Mouse (Mus musculus) MEL (cell line): ENCODE results near the gene Pars2. TPM values are rescaled to one million over a fixed set of nuclear protein-coding genes. Genes with fewer than 3 reads are reported as not detected.

Source experiments
- DNase-seq: peaks from one replicate; pipeline ENCODE4 v3.0.0; 2011; ENCODE audit warnings: low read depth, low spot score
- H3K27ac ChIP-seq: 2 replicates; pipeline ENCODE4 v1.5.1; 2012; ENCODE audit warnings: low read depth, mild to moderate bottlenecking, control low read depth, low read length, moderate library complexity; ENCODE audit not compliant: control insufficient read depth
- H3K27me3 ChIP-seq, 2 experiments: fragments of 150-350 bp in 1 of 2; sonication (generic) in 1 of 2; 2 replicates each; pipeline ENCODE4 v1.6.1; 2012; ENCODE audit warnings: low read length in 2 of 2, mild to moderate bottlenecking in 2 of 2, improper control_type of control experiment in 1 of 2, moderate library complexity in 1 of 2; ENCODE audit not compliant: insufficient read depth in 2 of 2, control insufficient read depth in 1 of 2
- H3K36me3 ChIP-seq, 2 experiments: 2 replicates each; pipeline ENCODE4 v1.6.1; 2012 to 2014; ENCODE audit warnings: low read length in 2 of 2, improper control_type of control experiment in 1 of 2, inconsistent platforms in 1 of 2, mild to moderate bottlenecking in 1 of 2; ENCODE audit not compliant: insufficient read depth in 2 of 2, control insufficient read depth in 1 of 2
- H3K4me1 ChIP-seq, 2 experiments: fragments of 150-350 bp in 1 of 2; sonication (generic) in 1 of 2; 2 replicates each; pipeline ENCODE4 v1.6.1; 2012; ENCODE audit warnings: low read length in 2 of 2, improper control_type of control experiment in 1 of 2, mild to moderate bottlenecking in 1 of 2; ENCODE audit not compliant: insufficient read depth in 2 of 2, control insufficient read depth in 1 of 2
- H3K4me3 ChIP-seq, 2 experiments: fragments of 150-350 bp in 1 of 2; sonication (generic) in 1 of 2; 2 replicates each; pipeline ENCODE4 v1.5.1; 2012; ENCODE audit warnings: low read depth in 2 of 2, low read length in 2 of 2, mild to moderate bottlenecking in 2 of 2, moderate library complexity in 2 of 2, control low read depth in 1 of 2, improper control_type of control experiment in 1 of 2; ENCODE audit not compliant: control insufficient read depth in 1 of 2, insufficient read depth in 1 of 2
- H3K79me2 ChIP-seq: 2 replicates; pipeline ENCODE4 v1.6.1; 2012; ENCODE audit warnings: mild to moderate bottlenecking, low read length, moderate library complexity; ENCODE audit not compliant: control insufficient read depth, poor library complexity, insufficient read depth
- H3K9ac ChIP-seq: 2 replicates; pipeline ENCODE4 v1.6.1; 2012; ENCODE audit warnings: low read depth, mild to moderate bottlenecking, control low read depth, low read length, moderate library complexity; ENCODE audit not compliant: control insufficient read depth, poor library complexity, severe bottlenecking
- H3K9me3 ChIP-seq: fragments of 150-350 bp; sonication (generic); replicated peaks from 2 replicates; pipeline ENCODE4 v1.6.1; 2012; ENCODE audit warnings: mild to moderate bottlenecking, low read length, improper control_type of control experiment, moderate library complexity; ENCODE audit not compliant: insufficient read depth
- BHLHE40 ChIP-seq: IDR thresholded peaks from 2 replicates; pipeline ENCODE4 v1.6.1; 2012; ENCODE audit warnings: low read depth, mild to moderate bottlenecking, inconsistent platforms, low read length, improper control_type of control experiment, borderline replicate concordance
- CHD1 ChIP-seq: IDR thresholded peaks from 2 replicates; pipeline ENCODE4 v1.6.1; 2012; ENCODE audit warnings: low read depth, mild to moderate bottlenecking, inconsistent platforms, low read length, improper control_type of control experiment
- CHD2 ChIP-seq: IDR thresholded peaks from 2 replicates; pipeline ENCODE4 v1.6.1; 2011; ENCODE audit warnings: low read length, improper control_type of control experiment
- CTCF ChIP-seq, 3 experiments: IDR thresholded peaks in 2 of 3; conservative IDR thresholded peaks in 1 of 3; 2 replicates each; pipeline ENCODE4 v1.5.1; 2011 to 2012; ENCODE audit warnings: low read length in 3 of 3, low read depth in 2 of 3, mild to moderate bottlenecking in 2 of 3, improper control_type of control experiment in 1 of 3, inconsistent platforms in 1 of 3, mixed read lengths in 1 of 3, moderate library complexity in 1 of 3; ENCODE audit not compliant: control insufficient read depth in 1 of 3, insufficient read depth in 1 of 3, poor library complexity in 1 of 3, severe bottlenecking in 1 of 3
- E2F4 ChIP-seq: IDR thresholded peaks from 2 replicates; pipeline ENCODE4 v1.6.1; 2011; ENCODE audit warnings: low read depth, low read length, improper control_type of control experiment, borderline replicate concordance
- KAT2A ChIP-seq: conservative IDR thresholded peaks from 2 replicates; pipeline ENCODE4 v1.6.1; 2012; ENCODE audit warnings: low read depth, low read length, improper control_type of control experiment, inconsistent platforms
- MAX ChIP-seq: IDR thresholded peaks from 2 replicates; pipeline ENCODE4 v1.6.1; 2011; ENCODE audit warnings: low read length, improper control_type of control experiment
- MAZ ChIP-seq: IDR thresholded peaks from 2 replicates; pipeline ENCODE4 v1.6.1; 2012; ENCODE audit warnings: low read depth, mild to moderate bottlenecking, inconsistent platforms, low read length, improper control_type of control experiment
- MYC ChIP-seq: IDR thresholded peaks from 2 replicates; pipeline ENCODE4 v1.6.1; 2011; ENCODE audit warnings: low read depth, mild to moderate bottlenecking, low read length, improper control_type of control experiment, moderate library complexity
- NELFE ChIP-seq: IDR thresholded peaks from 2 replicates; pipeline ENCODE4 v1.6.1; 2011; ENCODE audit warnings: low read depth, low read length, improper control_type of control experiment
- NRF1 ChIP-seq: IDR thresholded peaks from 2 replicates; pipeline ENCODE4 v1.6.1; 2014; ENCODE audit warnings: low read depth, mild to moderate bottlenecking, inconsistent platforms, low read length, improper control_type of control experiment, moderate library complexity; ENCODE audit not compliant: poor library complexity, insufficient read depth, severe bottlenecking
- POLR2AphosphoS2 ChIP-seq: IDR thresholded peaks from 2 replicates; pipeline ENCODE4 v1.6.1; 2011; ENCODE audit warnings: low read length, improper control_type of control experiment
- POLR2AphosphoS5 ChIP-seq: IDR thresholded peaks from 2 replicates; pipeline ENCODE4 v1.6.1; 2012; ENCODE audit warnings: low read depth, borderline replicate concordance, mild to moderate bottlenecking, inconsistent platforms, low read length, moderate library complexity, mixed read lengths
- RAD21 ChIP-seq: IDR thresholded peaks from 2 replicates; pipeline ENCODE4 v1.6.1; 2011; ENCODE audit warnings: mild to moderate bottlenecking, low read depth, low read length, improper control_type of control experiment
- UBTF ChIP-seq: IDR thresholded peaks from 2 replicates; pipeline ENCODE4 v1.6.1; 2012; ENCODE audit warnings: low read depth, mild to moderate bottlenecking, inconsistent platforms, low read length, improper control_type of control experiment, moderate library complexity, borderline replicate concordance; ENCODE audit not compliant: insufficient read depth
- USF2 ChIP-seq, 2 experiments: IDR thresholded peaks; 2 replicates each; pipeline ENCODE4 v1.6.1; 2011 to 2012; ENCODE audit warnings: improper control_type of control experiment in 2 of 2, low read length in 2 of 2, borderline replicate concordance in 1 of 2, inconsistent platforms in 1 of 2, low read depth in 1 of 2, mild to moderate bottlenecking in 1 of 2; ENCODE audit not compliant: insufficient read depth in 1 of 2
- ZKSCAN1 ChIP-seq: IDR thresholded peaks from 2 replicates; pipeline ENCODE4 v1.6.1; 2012; ENCODE audit warnings: low read depth, mild to moderate bottlenecking, inconsistent platforms, low read length, improper control_type of control experiment, moderate library complexity
- ZNF384 ChIP-seq: IDR thresholded peaks from 2 replicates; pipeline ENCODE4 v1.6.1; 2012; ENCODE audit warnings: low read depth, mild to moderate bottlenecking, inconsistent platforms, low read length, improper control_type of control experiment
- polyA plus RNA-seq, 2 experiments: library from polyadenylated mRNA; stranded (reverse) in 1 of 2; unstranded in 1 of 2; fragments of >175 nt in 1 of 2; fragments of >200 nt in 1 of 2; gene quantifications; 2 replicates each; pipeline versions ENCODE4 v1.2.1 to v1.2.4; 2012; ENCODE audit warnings: low replicate concordance in 2 of 2, low read depth in 1 of 2; ENCODE audit not compliant: insufficient read length in 2 of 2, insufficient read depth in 1 of 2, missing spikeins in 1 of 2
- total RNA-seq: library from RNA; depleted of rRNA; stranded (reverse); fragments of 300-350 nt; gene quantifications from 2 replicates; pipeline ENCODE4 v1.2.3, GENCODE M21; 2012

The Pars2 gene
- total and polyA plus RNA-seq, 3 experiments = 10.9 to 11.3 TPM; not detected in 1

- no peaks in the 10 kb centered on the region for H3K79me2 ChIP-seq
- H3K27me3 ChIP-seq = peaks cover 3 to 6% of the 10 kb centered on the region in 2 experiments
- no peak for DNase-seq
- no peak overlapping the region for H3K27ac ChIP-seq
- H3K9ac ChIP-seq = no peak overlapping the region
- TF ChIP-seq KAT2A (no peak), CHD2 (no peak), MAZ (no peak), POLR2AphosphoS2 (no peak), NELFE (no peak), USF2 (IDR thresholded peaks at IDR 0.05; ENCODE audit: borderline replicate concordance in 1 of 2, insufficient read depth in 1 of 2, low read depth in 1 of 2, low read length in 2 of 2) (no peak), ZNF384 (no peak), CHD1 (no peak), ZKSCAN1 (no peak), POLR2AphosphoS5 (no peak), E2F4 (no peak), NRF1 (no peak), MAX (no peak), UBTF (no peak), BHLHE40 (no peak)
- no peaks in the 10 kb centered on the region for H3K9me3 ChIP-seq
- no peak overlapping the region for H3K4me3 ChIP-seq
- H3K36me3 ChIP-seq = no peaks in the 10 kb centered on the region
- no peaks in the 10 kb centered on the region for H3K4me1 ChIP-seq
Measured at GRCm38 (mm10) chr4:106627809-106628208, 23.1 kb upstream of the Pars2 start.

- Histone ChIP-seq H3K27me3 (peaks cover 10% of the 10 kb centered on the region in 2 experiments), H3K36me3 (no peaks in the 10 kb centered on the region), H3K9ac (no peak overlapping the region), H3K9me3 (no peaks in the 10 kb centered on the region), H3K4me1 (no peaks in the 10 kb centered on the region), H3K79me2 (no peaks in the 10 kb centered on the region), H3K4me3 (no peak overlapping the region), H3K27ac (no peak overlapping the region)
- DNase-seq = no peak
- TF ChIP-seq MYC (no peak), CTCF (IDR thresholded peaks at IDR 0.05 in 2 of 3, conservative IDR thresholded peaks at IDR 0.05 in 1 of 3; ENCODE audit: control insufficient read depth in 1 of 3, insufficient read depth in 1 of 3, low read depth in 2 of 3, low read length in 3 of 3, poor library complexity in 1 of 3, severe bottlenecking in 1 of 3) (no peak), NRF1 (no peak), RAD21 (no peak)
- TF ChIP-seq, all 39 proteins: peak for 0
Measured at GRCm38 (mm10) chr4:106628650-106629360, 22.1 kb upstream of the Pars2 start.
